Mouse (Mus musculus): ENCODE results near the gene Inka2.

GRCm38 (mm10) chr3:105680346-105680745, 24.1 kb upstream of the Inka2 start:
- TF ChIP-seq CTCF (IDR thresholded peaks at IDR 0.05; ENCODE audit: control insufficient read depth, insufficient read depth, insufficient read length) (no peak), USF1 (IDR thresholded peaks at IDR 0.05; ENCODE audit: low read depth) (no peak), CEBPB (IDR thresholded peaks at IDR 0.05; ENCODE audit: low read depth) (no peak), MAX (IDR thresholded peaks at IDR 0.05) (no peak)

Data from C2C12 (cell line).